Mouse (Mus musculus) ES-E14 (cell line): ENCODE results near the gene Atp5s. TPM values are rescaled to one million over a fixed set of nuclear protein-coding genes. Genes with fewer than 3 reads are reported as not detected.

Source experiments
- DNase-seq: peaks from one replicate; pipeline ENCODE4 v3.0.0-alpha.2; 2013; ENCODE audit warnings: low read depth, low spot score
- H3K27ac ChIP-seq: 2 replicates; pipeline ENCODE4 v1.5.1; 2012; ENCODE audit warnings: low read depth, mild to moderate bottlenecking, low read length, moderate library complexity, mixed read lengths; ENCODE audit not compliant: poor library complexity, insufficient read depth, severe bottlenecking
- H3K36me3 ChIP-seq: 2 replicates; pipeline ENCODE4 v1.6.1; 2012; ENCODE audit warnings: mild to moderate bottlenecking, low read length, moderate library complexity, mixed read lengths; ENCODE audit not compliant: control insufficient read depth, poor library complexity, insufficient read depth, severe bottlenecking
- H3K4me1 ChIP-seq, 2 experiments: fragments of 150-350 bp in 1 of 2; sonication (generic) in 1 of 2; 2 replicates each; pipeline ENCODE4 v1.6.1; 2012; ENCODE audit warnings: low read length in 2 of 2, mild to moderate bottlenecking in 1 of 2, mixed read lengths in 1 of 2; ENCODE audit not compliant: control insufficient read depth in 2 of 2, insufficient read depth in 2 of 2, poor library complexity in 1 of 2
- H3K4me3 ChIP-seq, 2 experiments: fragments of 150-350 bp in 1 of 2; sonication (generic) in 1 of 2; 2 replicates each; pipeline ENCODE4 v1.5.1; 2012; ENCODE audit warnings: low read length in 2 of 2, low read depth in 1 of 2, mild to moderate bottlenecking in 1 of 2, mixed read lengths in 1 of 2; ENCODE audit not compliant: insufficient read depth in 1 of 2, poor library complexity in 1 of 2, severe bottlenecking in 1 of 2
- H3K9ac ChIP-seq: 2 replicates; pipeline ENCODE4 v1.6.1; 2012; ENCODE audit warnings: low read depth, mild to moderate bottlenecking, low read length, mixed read lengths; ENCODE audit not compliant: poor library complexity, insufficient read depth, severe bottlenecking
- H3K9me3 ChIP-seq: fragments of 150-350 bp; sonication (generic); 2 replicates; pipeline ENCODE4 v1.6.1; 2012; ENCODE audit warnings: low read depth, mild to moderate bottlenecking, low read length; ENCODE audit not compliant: control insufficient read depth, insufficient read depth
- CHD2 ChIP-seq: IDR thresholded peaks from 2 replicates; pipeline ENCODE4 v1.6.1; 2014; ENCODE audit warnings: mild to moderate bottlenecking, low read depth, low read length, inconsistent platforms
- HCFC1 ChIP-seq: IDR thresholded peaks from 2 replicates; pipeline ENCODE4 v1.6.1; 2012; ENCODE audit warnings: low read length, inconsistent platforms, borderline replicate concordance; ENCODE audit not compliant: insufficient read depth
- MAFK ChIP-seq: IDR thresholded peaks from 2 replicates; pipeline ENCODE4 v1.6.1; 2014; ENCODE audit warnings: mild to moderate bottlenecking, low read depth, low read length, inconsistent platforms; ENCODE audit not compliant: insufficient read depth
- ZC3H11A ChIP-seq: IDR thresholded peaks from 2 replicates; pipeline ENCODE4 v1.6.1; 2012; ENCODE audit warnings: low read depth, mild to moderate bottlenecking, inconsistent platforms, low read length, borderline replicate concordance
- ZNF384 ChIP-seq: IDR thresholded peaks from 2 replicates; pipeline ENCODE4 v1.6.1; 2012; ENCODE audit warnings: low read depth, low read length, inconsistent platforms
- in situ Hi-C, 2 experiments: fragments of 600-800 bp; cut with MboI; formaldehyde crosslinking; loops; one replicate each; pipeline ENCODE4 v1.15.1; 2025; ENCODE audit warnings: low sequenced_read_pairs in 2 of 2, inconsistent platforms in 1 of 2; ENCODE audit not compliant: unreplicated experiment in 2 of 2
- total RNA-seq: library from RNA; depleted of rRNA; stranded (reverse); fragments of 300-350 nt; gene quantifications from 2 replicates; pipeline ENCODE4 v1.2.3, GENCODE M21; 2012

The Atp5s gene
- total RNA-seq, 1 experiment = 7.9 TPM

- Histone ChIP-seq H3K4me1 (no peaks in the 10 kb centered on the region), H3K9ac (no peak overlapping the region), H3K4me3 (no peak overlapping the region), H3K36me3 (no peaks in the 10 kb centered on the region), H3K27ac (no peak overlapping the region), H3K9me3 (no peaks in the 10 kb centered on the region)
- in situ Hi-C loops = no loop called here
- TF ChIP-seq CHD2 (no peak), HCFC1 (no peak), ZNF384 (no peak), ZC3H11A (no peak), MAFK (no peak)
- no peak for DNase-seq
These were observed 40.8 kb downstream of the Atp5s start for GRCm38 (mm10) chr12:69765543-69765942.

- H3K4me3 ChIP-seq = no peak overlapping the region
- no peaks in the 10 kb centered on the region for H3K36me3 ChIP-seq
- no peak overlapping the region for H3K9ac ChIP-seq
- no peaks in the 10 kb centered on the region for H3K4me1 ChIP-seq
- H3K27ac ChIP-seq = no peak overlapping the region
- in situ Hi-C loops = no loop called here
- no peaks in the 10 kb centered on the region for H3K9me3 ChIP-seq
- no peak for TF ChIP-seq MAFK
- TF ChIP-seq ZNF384 = no peak
- no peak for TF ChIP-seq HCFC1
- no peak for TF ChIP-seq ZC3H11A
- no peak for TF ChIP-seq CHD2
- DNase-seq = no peak
These were observed 41.6 kb downstream of the Atp5s start for GRCm38 (mm10) chr12:69766185-69766904.

- no peaks in the 10 kb centered on the region for H3K36me3 ChIP-seq
- in situ Hi-C loops = no loop called here
- no peak overlapping the region for H3K4me3 ChIP-seq
- H3K4me1 ChIP-seq = no peaks in the 10 kb centered on the region
- no peak for DNase-seq
- no peaks in the 10 kb centered on the region for H3K9me3 ChIP-seq
- H3K27ac ChIP-seq = no peak overlapping the region
- no peak for TF ChIP-seq CHD2
- no peak for TF ChIP-seq HCFC1
- TF ChIP-seq MAFK = no peak
- TF ChIP-seq ZC3H11A = no peak
- TF ChIP-seq ZNF384 = no peak
- H3K9ac ChIP-seq = no peak overlapping the region
These were observed 42.9 kb downstream of the Atp5s start for GRCm38 (mm10) chr12:69767476-69768258.

GRCm38 (mm10) chr12:69768841-69769240 is 44.1 kb downstream of the Atp5s start:
- H3K9ac ChIP-seq = no peak overlapping the region
- no peak for TF ChIP-seq ZC3H11A
- no peak for TF ChIP-seq HCFC1
- TF ChIP-seq MAFK = no peak
- no peak overlapping the region for H3K27ac ChIP-seq
- no peak for DNase-seq
- H3K36me3 ChIP-seq = no peaks in the 10 kb centered on the region
- in situ Hi-C loops = no loop called here
- H3K9me3 ChIP-seq = no peaks in the 10 kb centered on the region
- no peak overlapping the region for H3K4me3 ChIP-seq
- H3K4me1 ChIP-seq = no peaks in the 10 kb centered on the region
